Mouse (Mus musculus) limb, embryonic 12.5 days (tissue): Measurements from ENCODE around the gene Fut9. TPM values are rescaled to one million over a fixed set of nuclear protein-coding genes. Genes with fewer than 3 reads are reported as not detected.

Experiments used
- ATAC-seq: fragments of 200-750 bp; cut with Nextera tagmentation; 2 replicates; pipeline ENCODE4 v1.8.0; 2017; ENCODE audit warnings: low read depth, moderate TSS enrichment; ENCODE audit not compliant: insufficient number of reproducible peaks, insufficient read depth, low FRiP score, low TSS enrichment
- H3K27ac ChIP-seq: fragments of 300-500 bp; sonication (generic); 2 replicates; pipeline ENCODE4 v1.5.1; 2016; ENCODE audit warnings: mild to moderate bottlenecking, moderate library complexity
- H3K27me3 ChIP-seq: fragments of 300-500 bp; sonication (generic); 2 replicates; pipeline ENCODE4 v1.6.1; 2016; ENCODE audit warnings: mild to moderate bottlenecking, moderate library complexity
- H3K36me3 ChIP-seq: fragments of 300-500 bp; sonication (generic); 2 replicates; pipeline ENCODE4 v1.6.1; 2016; ENCODE audit warnings: mild to moderate bottlenecking, moderate library complexity
- H3K4me1 ChIP-seq: fragments of 300-500 bp; sonication (generic); replicated peaks from 2 replicates; pipeline ENCODE4 v1.6.1; 2016
- H3K4me2 ChIP-seq: fragments of 300-500 bp; sonication (generic); 2 replicates; pipeline ENCODE4 v1.6.1; 2016; ENCODE audit warnings: mild to moderate bottlenecking, moderate library complexity
- H3K4me3 ChIP-seq: fragments of 300-500 bp; sonication (generic); replicated peaks from 2 replicates; pipeline ENCODE4 v1.5.1; 2016; ENCODE audit warnings: mild to moderate bottlenecking
- H3K9ac ChIP-seq: fragments of 300-500 bp; sonication (generic); replicated peaks from 2 replicates; pipeline ENCODE4 v1.6.1; 2016; ENCODE audit warnings: mild to moderate bottlenecking, moderate library complexity
- H3K9me3 ChIP-seq: fragments of 300-500 bp; sonication (generic); 2 replicates; pipeline ENCODE4 v1.6.1; 2016; ENCODE audit warnings: mild to moderate bottlenecking, moderate library complexity
- WGBS: fragments of 180-500 bp; shearing (Covaris S2); methylation state at CpG from one replicate; pipeline ENCODE4 v1.1.7; 2016; 5-methylcytosine and 5-hydroxymethylcytosine counted together
- polyA plus RNA-seq: library from polyadenylated mRNA; unstranded; fragments of >200 nt; fragmentation: Nextera tagmentation; extraction: Ambion mirVana; gene quantifications from 2 replicates; pipeline ENCODE4 v1.2.1, GENCODE M21; 2016

Fut9 gene
- polyA plus RNA-seq, 1 experiment from 2014 or later: 0.36 TPM

DNA sequence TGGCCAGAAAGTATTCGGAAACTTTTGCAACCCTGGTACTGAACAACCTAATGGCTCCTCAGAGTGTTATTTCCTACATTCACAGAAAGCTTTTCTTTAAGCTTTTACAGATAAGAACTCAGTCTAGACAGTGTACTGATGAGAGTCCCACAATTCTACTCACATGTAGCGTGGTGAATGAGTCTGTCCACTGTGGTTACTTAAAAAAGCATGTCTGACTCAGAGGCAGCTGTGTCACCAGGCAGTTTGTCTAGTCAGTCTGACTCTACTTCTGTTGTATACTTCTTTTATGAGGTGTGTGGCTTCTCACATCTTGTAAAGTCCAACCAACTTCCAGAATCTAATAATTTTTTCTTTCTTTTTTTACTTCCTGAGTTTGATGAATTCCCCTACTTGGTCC is 154.5 kb downstream of the Fut9 start:
- Histone ChIP-seq H3K4me1 (no peaks in the 10 kb centered on the region), H3K9ac (no peak overlapping the region), H3K27me3 (no peaks in the 10 kb centered on the region), H3K4me3 (no peak overlapping the region), H3K36me3 (no peaks in the 10 kb centered on the region), H3K9me3 (no peaks in the 10 kb centered on the region), H3K4me2 (no peak overlapping the region), H3K27ac (no peak overlapping the region)
- WGBS: 66% methylated on average over 2 of the region's 2 CpGs
- no peak for ATAC-seq

- Histone ChIP-seq H3K9ac (no peak overlapping the region), H3K9me3 (no peaks in the 10 kb centered on the region), H3K27me3 (no peaks in the 10 kb centered on the region), H3K4me3 (no peak overlapping the region), H3K27ac (no peak overlapping the region), H3K36me3 (no peaks in the 10 kb centered on the region), H3K4me1 (no peaks in the 10 kb centered on the region), H3K4me2 (no peak overlapping the region)
- WGBS: 92% methylated on average over 4 of the region's 4 CpGs
- no peak for ATAC-seq
Observed at GRCm38 (mm10) chr4:25641993-25642392, 158.1 kb downstream of the Fut9 start.

GRCm38 (mm10) chr4:25633262-25633661 is 166.8 kb downstream of the Fut9 start:
- Histone ChIP-seq H3K4me1 (no peaks in the 10 kb centered on the region), H3K36me3 (no peaks in the 10 kb centered on the region), H3K9ac (no peak overlapping the region), H3K27me3 (no peaks in the 10 kb centered on the region), H3K4me2 (no peak overlapping the region), H3K27ac (no peak overlapping the region), H3K4me3 (no peak overlapping the region), H3K9me3 (no peaks in the 10 kb centered on the region)
- ATAC-seq: no peak
- 85% methylated on average over 2 of the region's 2 CpGs for WGBS

DNA sequence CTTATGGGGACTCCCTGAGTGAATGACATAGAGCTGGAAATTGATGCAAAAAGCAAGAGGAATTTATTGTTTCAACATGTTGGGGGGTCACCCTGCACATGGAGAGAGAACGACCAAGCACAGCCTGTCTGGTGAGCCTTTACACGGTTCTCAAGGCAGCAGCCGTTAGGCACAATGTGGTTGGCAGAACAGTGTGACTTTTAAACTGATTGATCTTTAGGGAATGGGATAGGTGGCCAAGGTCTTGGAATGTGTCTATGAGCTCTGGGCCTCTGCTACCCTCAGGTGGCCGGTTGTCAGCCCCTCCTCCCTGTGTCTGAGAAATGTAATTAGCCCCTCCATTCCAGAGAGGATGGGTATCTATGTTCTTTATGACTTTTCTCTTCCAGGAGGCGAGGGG is 171.9 kb downstream of the Fut9 start:
- no peak for ATAC-seq
- 44% methylated on average over 5 of the region's 5 CpGs for WGBS

DNA sequence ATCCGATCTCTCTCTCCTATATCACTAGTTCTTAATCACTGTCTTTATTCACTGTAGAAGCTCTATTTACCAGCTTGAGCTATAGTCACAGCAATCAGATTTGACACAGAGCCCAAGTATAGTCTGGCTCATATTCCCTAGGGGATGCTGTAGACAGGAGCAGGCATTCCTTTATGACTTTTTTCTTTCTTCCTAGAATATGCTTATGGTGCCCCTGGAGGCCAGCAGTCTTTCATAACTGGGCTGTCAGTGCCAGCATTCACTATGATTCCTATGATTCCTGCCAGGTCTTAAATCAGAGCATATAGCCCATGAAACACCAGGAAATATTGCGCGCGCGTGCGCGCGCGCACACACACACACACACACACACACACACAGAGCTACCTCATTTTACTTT is 172.6 kb downstream of the Fut9 start:
- Histone ChIP-seq H3K4me3 (no peak overlapping the region), H3K36me3 (no peaks in the 10 kb centered on the region), H3K27ac (no peak overlapping the region), H3K4me1 (no peaks in the 10 kb centered on the region), H3K27me3 (no peaks in the 10 kb centered on the region), H3K4me2 (no peak overlapping the region), H3K9ac (no peak overlapping the region), H3K9me3 (no peaks in the 10 kb centered on the region)
- no peak for ATAC-seq
- 94% methylated on average over 9 of the region's 9 CpGs for WGBS

More for the DNA sequence above, 171.9 kb downstream of the Fut9 start:
- Histone ChIP-seq H3K36me3 (no peaks in the 10 kb centered on the region), H3K4me1 (no peaks in the 10 kb centered on the region), H3K4me2 (no peak overlapping the region), H3K9ac (no peak overlapping the region), H3K27ac (no peak overlapping the region), H3K4me3 (no peak overlapping the region), H3K9me3 (no peaks in the 10 kb centered on the region), H3K27me3 (no peaks in the 10 kb centered on the region)

DNA sequence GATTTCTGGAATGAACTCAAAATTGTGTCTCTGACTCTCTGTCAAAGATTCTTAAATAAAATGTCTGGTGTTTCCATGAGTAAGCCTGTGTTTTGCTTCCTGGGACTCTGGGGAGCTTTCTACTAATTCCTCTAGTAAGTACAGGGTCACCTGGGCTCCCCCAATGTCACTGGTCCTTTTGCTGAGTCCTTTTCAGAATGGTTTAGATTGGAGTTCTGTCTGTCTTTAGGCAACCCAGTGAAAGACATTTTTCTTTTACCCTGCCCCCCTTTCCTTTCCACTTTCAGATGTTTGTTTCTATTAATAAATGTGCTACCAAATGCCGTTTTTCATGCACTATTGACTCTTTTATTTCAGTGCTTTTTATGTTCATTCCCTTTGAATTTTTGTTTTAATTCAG is 173.0 kb downstream of the Fut9 start:
- Histone ChIP-seq H3K9me3 (no peaks in the 10 kb centered on the region), H3K9ac (no peak overlapping the region), H3K36me3 (no peaks in the 10 kb centered on the region), H3K27ac (no peak overlapping the region), H3K4me2 (no peak overlapping the region), H3K27me3 (no peaks in the 10 kb centered on the region), H3K4me1 (no peaks in the 10 kb centered on the region), H3K4me3 (no peak overlapping the region)
- no peak for ATAC-seq
- 70% methylated on average over 1 of the region's 1 CpGs for WGBS

DNA sequence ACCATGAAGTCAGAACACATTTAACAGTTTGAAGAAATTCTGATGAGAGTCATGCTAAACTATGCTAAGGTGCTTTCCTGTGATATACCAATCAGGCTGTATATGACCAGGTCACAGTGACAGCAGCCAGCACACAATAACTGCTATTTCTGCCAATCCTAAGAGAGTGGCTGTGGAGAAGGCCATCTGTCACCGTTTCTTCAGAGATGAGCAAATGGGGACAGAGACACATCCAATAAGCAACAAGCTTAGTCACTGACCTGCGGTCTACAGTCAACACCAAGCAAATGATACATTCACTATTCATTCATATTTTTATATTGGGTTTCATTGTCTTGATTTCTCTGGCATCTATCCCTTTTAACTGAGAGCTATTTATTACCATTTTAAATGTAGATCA is 176.9 kb downstream of the Fut9 start:
- Histone ChIP-seq H3K36me3 (no peaks in the 10 kb centered on the region), H3K9me3 (no peaks in the 10 kb centered on the region), H3K9ac (no peak overlapping the region), H3K4me2 (no peak overlapping the region), H3K27ac (no peak overlapping the region), H3K4me3 (no peak overlapping the region), H3K4me1 (no peaks in the 10 kb centered on the region), H3K27me3 (no peaks in the 10 kb centered on the region)
- WGBS: 93% methylated on average over 2 of the region's 2 CpGs
- no peak for ATAC-seq

- WGBS: 82% methylated on average over 4 of the region's 4 CpGs
- H3K36me3 ChIP-seq: no peaks in the 10 kb centered on the region
Observed at GRCm38 (mm10) chr4:25617301-25617700, 182.7 kb downstream of the Fut9 start.

GRCm38 (mm10) chr4:25613426-25613825 is 186.6 kb downstream of the Fut9 start:
- 89% methylated on average over 5 of the region's 5 CpGs for WGBS
- no peak overlapping the region for H3K4me3 ChIP-seq
- no peaks in the 10 kb centered on the region for H3K9me3 ChIP-seq
- no peaks in the 10 kb centered on the region for H3K36me3 ChIP-seq
- no peak for ATAC-seq
- H3K27me3 ChIP-seq: no peaks in the 10 kb centered on the region
- no peak overlapping the region for H3K4me2 ChIP-seq
- H3K9ac ChIP-seq: no peak overlapping the region
- no peaks in the 10 kb centered on the region for H3K4me1 ChIP-seq
- no peak overlapping the region for H3K27ac ChIP-seq

More at GRCm38 (mm10) chr4:25617301-25617700, 182.7 kb downstream of the Fut9 start:
- Histone ChIP-seq H3K4me2 (no peak overlapping the region), H3K27me3 (no peaks in the 10 kb centered on the region), H3K9me3 (no peaks in the 10 kb centered on the region), H3K4me3 (no peak overlapping the region), H3K9ac (no peak overlapping the region), H3K4me1 (no peaks in the 10 kb centered on the region), H3K27ac (no peak overlapping the region)
- no peak for ATAC-seq

GRCm38 (mm10) chr4:25610481-25610880 is 189.6 kb downstream of the Fut9 start:
- Histone ChIP-seq H3K36me3 (no peaks in the 10 kb centered on the region), H3K4me1 (no peaks in the 10 kb centered on the region), H3K9me3 (no peaks in the 10 kb centered on the region), H3K9ac (no peak overlapping the region), H3K27ac (no peak overlapping the region), H3K4me3 (no peak overlapping the region), H3K4me2 (no peak overlapping the region), H3K27me3 (no peaks in the 10 kb centered on the region)
- ATAC-seq: no peak
- WGBS: 77% methylated on average over 2 of the region's 2 CpGs

- Histone ChIP-seq H3K9me3 (no peaks in the 10 kb centered on the region), H3K27ac (no peak overlapping the region), H3K36me3 (no peaks in the 10 kb centered on the region), H3K27me3 (no peaks in the 10 kb centered on the region), H3K4me2 (no peak overlapping the region), H3K4me1 (no peaks in the 10 kb centered on the region), H3K4me3 (no peak overlapping the region), H3K9ac (no peak overlapping the region)
- WGBS: 81% methylated on average over 4 of the region's 4 CpGs
- no peak for ATAC-seq
Observed at GRCm38 (mm10) chr4:25593218-25593617, 206.8 kb downstream of the Fut9 start.
